Mouse (Mus musculus): ENCODE data around the gene Umad1.

- no peak for TF ChIP-seq POLR2A (IDR thresholded peaks at IDR 0.05; ENCODE audit: insufficient read length, low read depth)
- no peak for TF ChIP-seq REST (IDR thresholded peaks at IDR 0.05; ENCODE audit: insufficient read depth, insufficient read length)
- TF ChIP-seq CEBPB (IDR thresholded peaks at IDR 0.05; ENCODE audit: insufficient read depth, poor library complexity, severe bottlenecking): no peak
- TF ChIP-seq MYOG (IDR thresholded peaks at IDR 0.05; ENCODE audit: control insufficient read depth in 1 of 3, insufficient read depth in 1 of 3, insufficient read length in 2 of 3, low read depth in 2 of 3): no peak
- no peak for TF ChIP-seq MAX (IDR thresholded peaks at IDR 0.05; ENCODE audit: low read depth)
- TF ChIP-seq E2F4 (IDR thresholded peaks at IDR 0.05; ENCODE audit: insufficient read depth): no peak
These were observed 60.5 kb downstream of the Umad1 start for GRCm38 (mm10) chr6:8319591-8319990.
